Mouse (Mus musculus) liver, embryonic 14.5 days (tissue): ENCODE measurements at regions not wholly inside any gene's neighbourhood (a gene's known extent, or its start where the extent isn't known, plus 50 kb on each side); places are given as distances from the start of the nearest gene placed in this dataset.

Source experiments
- ATAC-seq: fragments of 200-750 bp; cut with Nextera tagmentation; 2 replicates; pipeline ENCODE4 v1.8.0; 2017; ENCODE audit warnings: moderate number of reproducible peaks, mild to moderate bottlenecking, moderate library complexity; ENCODE audit not compliant: insufficient read depth
- DNase-seq, 3 experiments: peaks; one replicate each; pipeline ENCODE4 v3.0.0-alpha.2; 2012 to 2013; ENCODE audit warnings: low read depth in 3 of 3, low spot score in 3 of 3
- H3K27ac ChIP-seq: fragments of 300-500 bp; sonication (generic); 2 replicates; pipeline ENCODE4 v1.5.1; 2014; ENCODE audit warnings: moderate library complexity, mild to moderate bottlenecking, control low read depth, inconsistent platforms
- H3K27me3 ChIP-seq: fragments of 300-500 bp; sonication (generic); 2 replicates; pipeline ENCODE4 v1.6.1; 2014; ENCODE audit warnings: mild to moderate bottlenecking, low read length, moderate library complexity; ENCODE audit not compliant: control insufficient read depth, insufficient read depth
- H3K36me3 ChIP-seq: fragments of 300-500 bp; sonication (generic); replicated peaks from 2 replicates; pipeline ENCODE4 v1.6.1; 2014; ENCODE audit warnings: low read depth; ENCODE audit not compliant: control insufficient read depth, insufficient read depth
- H3K4me1 ChIP-seq, 2 experiments: fragments of 200-500 bp in 1 of 2; fragments of 300-500 bp in 1 of 2; sonication (generic) in 1 of 2; replicated peaks; 2 replicates each; pipeline ENCODE4 v1.6.1; 2012 to 2014; ENCODE audit warnings: antibody characterized with exemption in 1 of 2, inconsistent platforms in 1 of 2, low read length in 1 of 2; ENCODE audit not compliant: control insufficient read depth in 2 of 2, insufficient read depth in 2 of 2
- H3K4me2 ChIP-seq: fragments of 300-500 bp; sonication (generic); 2 replicates; pipeline ENCODE4 v1.6.1; 2014; ENCODE audit warnings: low read depth, mild to moderate bottlenecking, control low read depth, moderate library complexity
- H3K4me3 ChIP-seq, 2 experiments: fragments of 200-500 bp in 1 of 2; fragments of 300-500 bp in 1 of 2; sonication (generic) in 1 of 2; 2 replicates each; pipeline ENCODE4 v1.5.1; 2012 to 2014; ENCODE audit warnings: low read depth in 2 of 2, low read length in 2 of 2, mild to moderate bottlenecking in 2 of 2, control low read depth in 1 of 2, inconsistent platforms in 1 of 2, moderate library complexity in 1 of 2; ENCODE audit not compliant: insufficient read depth in 1 of 2
- H3K9ac ChIP-seq: fragments of 300-500 bp; sonication (generic); replicated peaks from 2 replicates; pipeline ENCODE4 v1.6.1; 2014; ENCODE audit warnings: mild to moderate bottlenecking, control low read depth, moderate library complexity
- H3K9me3 ChIP-seq: fragments of 300-500 bp; sonication (generic); 2 replicates; pipeline ENCODE4 v1.6.1; 2016; ENCODE audit warnings: low read length, mixed read lengths; ENCODE audit not compliant: control insufficient read depth
- CTCF ChIP-seq: IDR thresholded peaks from 2 replicates; pipeline ENCODE4 v1.5.1; 2016; ENCODE audit warnings: antibody characterized with exemption, low read depth, control low read depth
- EP300 ChIP-seq: IDR thresholded peaks from 2 replicates; pipeline ENCODE4 v1.6.1; 2016; ENCODE audit warnings: antibody characterized with exemption, low read depth
- WGBS: fragments of 180-500 bp; shearing (Covaris S2); extraction: QIAGEN DNeasy Blood & Tissue Kit; methylation state at CpG from one replicate; pipeline ENCODE4 v1.1.7; 2014; ENCODE audit not compliant: insufficient replicate concordance; 5-methylcytosine and 5-hydroxymethylcytosine counted together

DNA sequence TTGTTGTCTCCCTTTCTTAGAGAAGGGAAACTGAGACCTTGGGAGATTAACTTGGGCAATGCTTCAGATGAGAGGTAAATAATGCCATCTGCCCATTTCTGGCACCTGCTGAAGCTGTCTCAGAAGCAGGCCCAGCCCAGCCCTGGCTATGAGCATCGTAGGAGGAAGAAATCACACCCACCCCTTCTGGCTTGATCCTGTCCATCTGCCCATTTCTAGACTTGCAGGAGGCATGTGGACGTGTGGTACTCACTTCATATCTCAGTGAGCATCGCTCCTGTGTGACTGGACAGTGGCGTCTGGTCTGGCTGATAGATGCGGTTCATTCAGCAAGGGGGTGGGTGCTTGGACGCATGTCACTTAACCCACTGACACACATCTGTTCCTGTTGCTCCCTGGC, 146.0 kb downstream of the H2afy start:
- 58% methylated on average over 6 of the region's 6 CpGs for WGBS

GRCm38 (mm10) chr13:55989401-55989800, 146.8 kb downstream of the H2afy start:
- H3K4me1 ChIP-seq, result no peaks in the 10 kb centered on the region
- DNase-seq, result no peak
- H3K9me3 ChIP-seq, result no peaks in the 10 kb centered on the region
- 30% methylated on average over 7 of the region's 7 CpGs for WGBS
- no peaks in the 10 kb centered on the region for H3K36me3 ChIP-seq
- H3K9ac ChIP-seq, result no peak overlapping the region
- no peak overlapping the region for H3K27ac ChIP-seq
- H3K4me3 ChIP-seq, result no peak overlapping the region
- no peak for ATAC-seq
- no peaks in the 10 kb centered on the region for H3K27me3 ChIP-seq
- no peak for TF ChIP-seq CTCF
- no peak overlapping the region for H3K4me2 ChIP-seq

More for the DNA sequence above, 146.0 kb downstream of the H2afy start:
- Histone ChIP-seq H3K27ac (no peak overlapping the region), H3K4me2 (no peak overlapping the region), H3K4me1 (no peaks in the 10 kb centered on the region), H3K36me3 (no peaks in the 10 kb centered on the region), H3K27me3 (no peaks in the 10 kb centered on the region), H3K9me3 (no peaks in the 10 kb centered on the region), H3K4me3 (no peak overlapping the region), H3K9ac (no peak overlapping the region)
- DNase-seq, result no peak
- TF ChIP-seq EP300 (no peak), CTCF (no peak)
- ATAC-seq, result no peak

DNA sequence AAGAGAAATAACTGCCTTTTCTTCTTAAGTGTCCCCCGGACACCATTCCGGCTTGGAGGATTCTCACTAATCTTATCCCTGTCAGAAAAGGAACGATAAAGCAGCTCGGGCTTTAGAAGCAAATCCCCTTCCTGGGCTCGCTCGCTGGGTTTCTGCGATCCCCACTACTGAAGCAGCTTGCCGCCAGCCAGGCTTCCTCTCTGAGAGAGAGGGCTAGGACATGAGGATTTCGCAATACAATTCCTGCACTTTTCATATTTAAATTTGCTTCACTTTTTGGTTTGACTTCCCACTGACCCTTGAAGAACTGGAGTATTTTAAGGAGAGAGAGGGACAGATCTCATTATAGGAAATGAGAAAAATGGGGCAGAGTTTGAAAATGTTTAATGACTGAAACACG, 149.4 kb upstream of the Pitx1 start:
- H3K27me3 ChIP-seq, result no peaks in the 10 kb centered on the region
- ATAC-seq (no peak), DNase-seq (no peak)
- H3K27ac ChIP-seq, result no peak overlapping the region
- no peak overlapping the region for H3K4me3 ChIP-seq
- H3K9ac ChIP-seq, result no peak overlapping the region
- no peaks in the 10 kb centered on the region for H3K36me3 ChIP-seq
- TF ChIP-seq CTCF (no peak), EP300 (no peak)
- no peaks in the 10 kb centered on the region for H3K4me1 ChIP-seq
- no peak overlapping the region for H3K4me2 ChIP-seq
- WGBS, result 26% methylated on average over 10 of the region's 10 CpGs
- no peaks in the 10 kb centered on the region for H3K9me3 ChIP-seq

- Histone ChIP-seq H3K9me3 (no peaks in the 10 kb centered on the region), H3K27me3 (no peaks in the 10 kb centered on the region), H3K4me2 (no peak overlapping the region), H3K9ac (no peak overlapping the region), H3K36me3 (no peaks in the 10 kb centered on the region), H3K4me1 (no peaks in the 10 kb centered on the region), H3K4me3 (no peak overlapping the region), H3K27ac (no peak overlapping the region)
- no peak for DNase-seq
- TF ChIP-seq EP300 (no peak), CTCF (no peak)
- 54% methylated on average over 6 of the region's 6 CpGs for WGBS
- no peak for ATAC-seq
These were observed 148.8 kb upstream of the Pitx1 start for GRCm38 (mm10) chr13:55984772-55985171.

DNA sequence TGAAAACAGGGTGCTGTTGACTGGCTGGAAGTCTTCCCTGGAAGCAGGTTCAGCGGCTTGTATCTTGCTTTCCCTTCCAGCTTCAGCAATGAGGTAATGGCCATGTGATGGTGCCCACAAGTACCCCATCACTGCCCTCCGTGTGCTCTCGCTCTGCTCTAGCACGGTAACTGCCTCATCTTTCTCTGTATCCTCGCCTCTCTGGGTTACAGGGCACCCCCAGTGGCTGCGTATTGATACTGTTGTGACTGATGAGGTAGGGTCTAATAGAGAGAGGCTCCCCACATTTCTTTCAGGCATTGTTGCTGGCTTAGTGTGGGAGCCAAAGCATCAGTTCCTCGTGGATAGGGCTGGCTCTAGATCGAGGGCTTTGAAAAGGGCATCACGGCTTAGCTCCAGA, 147.9 kb upstream of the Pitx1 start:
- DNase-seq, result no peak
- Histone ChIP-seq H3K9me3 (no peaks in the 10 kb centered on the region), H3K36me3 (no peaks in the 10 kb centered on the region), H3K4me2 (no peak overlapping the region), H3K27ac (no peak overlapping the region), H3K4me1 (no peaks in the 10 kb centered on the region), H3K4me3 (no peak overlapping the region), H3K27me3 (no peaks in the 10 kb centered on the region), H3K9ac (no peak overlapping the region)
- 39% methylated on average over 9 of the region's 9 CpGs for WGBS
- TF ChIP-seq CTCF, result no peak
- TF ChIP-seq EP300, result no peak
- no peak for ATAC-seq

- Histone ChIP-seq H3K36me3 (no peaks in the 10 kb centered on the region), H3K9me3 (no peaks in the 10 kb centered on the region), H3K4me3 (no peak overlapping the region), H3K27me3 (no peaks in the 10 kb centered on the region), H3K27ac (no peak overlapping the region), H3K4me2 (no peak overlapping the region), H3K9ac (no peak overlapping the region), H3K4me1 (peaks cover 0 to 5% of the 10 kb centered on the region in 2 experiments; a peak in 2 of 4 replicates)
- TF ChIP-seq EP300 (no peak), CTCF (no peak)
- no peak for ATAC-seq
- DNase-seq, result no peak
- WGBS, result 45% methylated on average over 6 of the region's 6 CpGs
These were observed 145.0 kb upstream of the Pitx1 start for GRCm38 (mm10) chr13:55981041-55981440.
